Mouse (Mus musculus): ENCODE data around the gene Hexb.

- no peak for TF ChIP-seq CTCF (IDR thresholded peaks at IDR 0.05; ENCODE audit: insufficient read depth, low read length)
- no peak for TF ChIP-seq POLR2A (IDR thresholded peaks at IDR 0.05; ENCODE audit: borderline replicate concordance, extremely low read depth, low read depth, low read length)
These were observed 46.0 kb upstream of the Hexb start for GRCm38 (mm10) chr13:97243962-97244711.
